Mouse (Mus musculus) liver, embryonic 15.5 days (tissue): ENCODE data around the gene Asb6. TPM values are rescaled to one million over a fixed set of nuclear protein-coding genes. Genes with fewer than 3 reads are reported as not detected.

Source experiments
- ATAC-seq: fragments of 200-750 bp; cut with Nextera tagmentation; 2 replicates; pipeline ENCODE4 v1.8.0; 2017; ENCODE audit warnings: moderate number of reproducible peaks, mild to moderate bottlenecking, moderate library complexity; ENCODE audit not compliant: insufficient read depth
- H3K27ac ChIP-seq: fragments of 300-500 bp; sonication (generic); replicated peaks from 2 replicates; pipeline ENCODE4 v1.5.1; 2015; ENCODE audit warnings: mild to moderate bottlenecking, inconsistent platforms
- H3K27me3 ChIP-seq: fragments of 300-500 bp; sonication (generic); 2 replicates; pipeline ENCODE4 v1.6.1; 2015; ENCODE audit warnings: mild to moderate bottlenecking, inconsistent platforms
- H3K36me3 ChIP-seq: fragments of 300-500 bp; sonication (generic); replicated peaks from 2 replicates; pipeline ENCODE4 v1.6.1; 2015; ENCODE audit warnings: moderate library complexity, mild to moderate bottlenecking, inconsistent platforms
- H3K4me1 ChIP-seq: fragments of 300-500 bp; sonication (generic); replicated peaks from 2 replicates; pipeline ENCODE4 v1.6.1; 2015; ENCODE audit warnings: inconsistent platforms
- H3K4me2 ChIP-seq: fragments of 300-500 bp; sonication (generic); 2 replicates; pipeline ENCODE4 v1.6.1; 2015; ENCODE audit warnings: moderate library complexity, mild to moderate bottlenecking, inconsistent platforms
- H3K4me3 ChIP-seq: fragments of 300-500 bp; sonication (generic); replicated peaks from 2 replicates; pipeline ENCODE4 v1.5.1; 2015; ENCODE audit warnings: mild to moderate bottlenecking, inconsistent platforms
- H3K9ac ChIP-seq: fragments of 300-500 bp; sonication (generic); 2 replicates; pipeline ENCODE4 v1.6.1; 2015; ENCODE audit warnings: moderate library complexity, mild to moderate bottlenecking, inconsistent platforms
- H3K9me3 ChIP-seq: fragments of 300-500 bp; sonication (generic); replicated peaks from 2 replicates; pipeline ENCODE4 v1.6.1; 2016; ENCODE audit warnings: inconsistent platforms
- WGBS: fragments of 180-500 bp; shearing (Covaris S2); methylation state at CpG from one replicate; pipeline ENCODE4 v1.1.7; 2015; ENCODE audit warnings: mixed read lengths; ENCODE audit not compliant: insufficient replicate concordance; 5-methylcytosine and 5-hydroxymethylcytosine counted together
- polyA plus RNA-seq: library from polyadenylated mRNA; unstranded; fragments of >200 nt; fragmentation: Nextera tagmentation; extraction: Ambion mirVana; gene quantifications from 2 replicates; pipeline ENCODE4 v1.2.1, GENCODE M21; 2015

The Asb6 gene
- polyA plus RNA-seq, 1 experiment from 2014 or later, result 30.0 TPM

- no peak overlapping the region for H3K27ac ChIP-seq
- peaks cover 25% of the 10 kb centered on the region for H3K36me3 ChIP-seq
- no peak for ATAC-seq
- no peak overlapping the region for H3K4me2 ChIP-seq
- no peak overlapping the region for H3K4me3 ChIP-seq
- H3K27me3 ChIP-seq, result peaks cover 22% of the 10 kb centered on the region
- WGBS, result 70% methylated on average over 5 of the region's 5 CpGs
- H3K4me1 ChIP-seq, result peaks cover 32% of the 10 kb centered on the region
- no peak overlapping the region for H3K9ac ChIP-seq
- no peaks in the 10 kb centered on the region for H3K9me3 ChIP-seq
These were observed 20.6 kb downstream of the Asb6 start for GRCm38 (mm10) chr2:30809503-30809902.

GRCm38 (mm10) chr2:30808296-30808655 lies 21.9 kb downstream of the Asb6 start:
- ATAC-seq, result no peak
- Histone ChIP-seq H3K4me2 (peak overlapping the region; percentile 96), H3K27ac (peak overlapping the region; percentile 81), H3K27me3 (peaks cover 34% of the 10 kb centered on the region), H3K4me3 (peak overlapping the region; percentile 71), H3K9ac (peak overlapping the region; percentile 77), H3K9me3 (no peaks in the 10 kb centered on the region), H3K4me1 (peaks cover 32% of the 10 kb centered on the region), H3K36me3 (peaks cover 13% of the 10 kb centered on the region)
- 2% methylated on average over 10 of the region's 10 CpGs for WGBS

- peak; percentile 98 for ATAC-seq
- peak within 1 kb of the TSS; percentile 96 for H3K4me2 ChIP-seq
- peak within 1 kb of the TSS; percentile 71 for H3K4me3 ChIP-seq
- H3K9ac ChIP-seq, result peak within 1 kb of the TSS; percentile 77
- H3K9me3 ChIP-seq, result no peaks in the 10 kb centered on the region
- H3K27me3 ChIP-seq, result peaks cover 39% of the 10 kb centered on the region
- H3K4me1 ChIP-seq, result peaks cover 32% of the 10 kb centered on the region
- H3K36me3 ChIP-seq, result peaks cover 8% of the 10 kb centered on the region
- under 1% methylated on average over 44 of the region's 44 CpGs for WGBS
- H3K27ac ChIP-seq, result peak within 1 kb of the TSS; percentile 81
These were observed 22.4 kb downstream of the Asb6 start, which contains the start of gene Ntmt1 for GRCm38 (mm10) chr2:30807648-30808295. Gene Ntmt1 (plus strand): TSS chr2:30807826.

GRCm38 (mm10) chr2:30807147-30807647 lies 22.9 kb downstream of the Asb6 start:
- peak overlapping the region; percentile 67 for H3K27ac ChIP-seq
- peak overlapping the region; percentile 71 for H3K4me3 ChIP-seq
- peak; percentile 6; the same call in 1 of the 2 replicates for ATAC-seq
- 7% methylated on average over 28 of the region's 28 CpGs for WGBS
- peak overlapping the region; percentile 61 for H3K9ac ChIP-seq
- peaks cover 44% of the 10 kb centered on the region for H3K27me3 ChIP-seq
- no peaks in the 10 kb centered on the region for H3K9me3 ChIP-seq
- H3K4me2 ChIP-seq, result peak overlapping the region; percentile 96
- peaks cover 3% of the 10 kb centered on the region; the same call in 1 of the 2 replicates for H3K36me3 ChIP-seq
- peaks cover 32% of the 10 kb centered on the region for H3K4me1 ChIP-seq

GRCm38 (mm10) chr2:30805983-30806382 lies 24.1 kb downstream of the Asb6 start:
- H3K4me3 ChIP-seq, result no peak overlapping the region
- H3K27ac ChIP-seq, result no peak overlapping the region
- 94% methylated on average over 2 of the region's 2 CpGs for WGBS
- no peaks in the 10 kb centered on the region for H3K36me3 ChIP-seq
- ATAC-seq, result no peak
- H3K4me1 ChIP-seq, result peaks cover 43% of the 10 kb centered on the region
- H3K27me3 ChIP-seq, result peaks cover 57% of the 10 kb centered on the region
- H3K9me3 ChIP-seq, result no peaks in the 10 kb centered on the region
- no peak overlapping the region for H3K9ac ChIP-seq
- no peak overlapping the region for H3K4me2 ChIP-seq

- WGBS, result 56% methylated on average over 3 of the region's 3 CpGs
- ATAC-seq, result no peak
- Histone ChIP-seq H3K4me2 (no peak within 1 kb of the TSS), H3K9ac (no peak within 1 kb of the TSS), H3K27me3 (peaks cover 80% of the 10 kb centered on the region), H3K36me3 (no peaks in the 10 kb centered on the region), H3K9me3 (no peaks in the 10 kb centered on the region), H3K27ac (no peak within 1 kb of the TSS), H3K4me1 (peaks cover 31% of the 10 kb centered on the region), H3K4me3 (no peak within 1 kb of the TSS)
These were observed 26.5 kb downstream of the Asb6 start, which contains the start of gene 1700001O22Rik for GRCm38 (mm10) chr2:30803604-30804003. Gene 1700001O22Rik (minus strand): TSS chr2:30803661.

- no peaks in the 10 kb centered on the region for H3K36me3 ChIP-seq
- H3K9ac ChIP-seq, result no peak overlapping the region
- no peak overlapping the region for H3K27ac ChIP-seq
- peak overlapping the region; percentile 39 for H3K4me3 ChIP-seq
- no peak for ATAC-seq
- no peaks in the 10 kb centered on the region for H3K9me3 ChIP-seq
- H3K4me2 ChIP-seq, result peak overlapping the region; percentile 64
- peaks cover 20% of the 10 kb centered on the region for H3K4me1 ChIP-seq
- WGBS, result 2% methylated on average over 77 of the region's 77 CpGs
- peaks cover 99% of the 10 kb centered on the region for H3K27me3 ChIP-seq
These were observed 28.9 kb downstream of the Asb6 start for GRCm38 (mm10) chr2:30801067-30801852.

GRCm38 (mm10) chr2:30800671-30801066 lies 29.5 kb downstream of the Asb6 start:
- no peak for ATAC-seq
- no peaks in the 10 kb centered on the region for H3K9me3 ChIP-seq
- H3K9ac ChIP-seq, result no peak overlapping the region
- no peak overlapping the region for H3K4me3 ChIP-seq
- peaks cover 25% of the 10 kb centered on the region for H3K4me1 ChIP-seq
- H3K36me3 ChIP-seq, result no peaks in the 10 kb centered on the region
- WGBS, result 22% methylated on average over 7 of the region's 7 CpGs
- peaks cover 99% of the 10 kb centered on the region for H3K27me3 ChIP-seq
- H3K4me2 ChIP-seq, result peak overlapping the region; percentile 64
- no peak overlapping the region for H3K27ac ChIP-seq

GRCm38 (mm10) chr2:30799456-30799855 lies 30.7 kb downstream of the Asb6 start:
- Histone ChIP-seq H3K36me3 (no peaks in the 10 kb centered on the region), H3K9ac (no peak overlapping the region), H3K4me2 (no peak overlapping the region), H3K4me3 (no peak overlapping the region), H3K4me1 (peaks cover 35% of the 10 kb centered on the region), H3K27me3 (peaks cover 95% of the 10 kb centered on the region), H3K9me3 (no peaks in the 10 kb centered on the region), H3K27ac (no peak overlapping the region)
- ATAC-seq, result no peak
- WGBS, result 57% methylated on average over 3 of the region's 3 CpGs

- Histone ChIP-seq H3K4me1 (peaks cover 33% of the 10 kb centered on the region), H3K9me3 (no peaks in the 10 kb centered on the region), H3K36me3 (no peaks in the 10 kb centered on the region), H3K4me3 (peak overlapping the region; percentile 24; the same call in 1 of the 2 replicates), H3K9ac (no peak overlapping the region), H3K27me3 (peaks cover 72% of the 10 kb centered on the region), H3K27ac (no peak overlapping the region), H3K4me2 (peak overlapping the region; percentile 51)
- 3% methylated on average over 11 of the region's 11 CpGs for WGBS
- ATAC-seq, result no peak
These were observed 33.8 kb downstream of the Asb6 start for GRCm38 (mm10) chr2:30796382-30796781.

- Histone ChIP-seq H3K4me2 (no peak overlapping the region), H3K4me3 (0 out of 2 replicates have a peak overlapping the region, but pooled peaks have one; percentile 24), H3K36me3 (no peaks in the 10 kb centered on the region), H3K27ac (no peak overlapping the region), H3K4me1 (peaks cover 28% of the 10 kb centered on the region), H3K27me3 (peaks cover 67% of the 10 kb centered on the region), H3K9ac (no peak overlapping the region), H3K9me3 (no peaks in the 10 kb centered on the region)
- no peak for ATAC-seq
- WGBS, result 58% methylated on average over 5 of the region's 5 CpGs
These were observed 34.3 kb downstream of the Asb6 start for GRCm38 (mm10) chr2:30795889-30796275.
